Mouse (Mus musculus): ENCODE data around the gene Plcl1. TPM values are rescaled to one million over a fixed set of nuclear protein-coding genes. Genes with fewer than 3 reads are reported as not detected.

Gene Plcl1
- polyA plus RNA-seq, 1 experiment from 2014 or later: 4.2 TPM

Other genes with a start within 250 kb of the Plcl1 start
- gene Rftn2, start 179.1 kb upstream of the Plcl1 start, polyA plus RNA-seq (2015; fragmentation: Nextera tagmentation; extraction: Ambion mirVana): 10.0 and 11.3 TPM in 2 replicates
- gene Mars2, start 168.7 kb upstream of the Plcl1 start, polyA plus RNA-seq (2015; fragmentation: Nextera tagmentation; extraction: Ambion mirVana): 3.5 TPM in 2 replicates
- gene Boll, start 42.5 kb upstream of the Plcl1 start, polyA plus RNA-seq (2015; fragmentation: Nextera tagmentation; extraction: Ambion mirVana): 0.10 TPM in 1 of 2 replicates, not detected in the other